Mouse (Mus musculus) liver, adult 2 months (tissue): ENCODE results near the gene Crocc2. TPM values are rescaled to one million over a fixed set of nuclear protein-coding genes. Genes with fewer than 3 reads are reported as not detected.

ENCODE experiments used
- DNase-seq: peaks from one replicate; pipeline ENCODE4 v3.0.0-alpha.2; 2011; ENCODE audit warnings: low read depth, low spot score; ENCODE audit errors: extremely low read depth
- H3K27ac ChIP-seq: fragments of 200-500 bp; replicated peaks from 2 replicates; pipeline ENCODE4 v1.5.1; 2012; ENCODE audit warnings: low read depth, mild to moderate bottlenecking, control low read depth, inconsistent platforms, low read length; ENCODE audit not compliant: insufficient read depth
- H3K27me3 ChIP-seq: fragments of 200-500 bp; 2 replicates; pipeline ENCODE4 v1.6.1; 2012; ENCODE audit warnings: mild to moderate bottlenecking, moderate library complexity, low read length, inconsistent platforms; ENCODE audit not compliant: control insufficient read depth, insufficient read depth
- H3K36me3 ChIP-seq: fragments of 200-500 bp; 2 replicates; pipeline ENCODE4 v1.6.1; 2012; ENCODE audit warnings: low read length, inconsistent platforms; ENCODE audit not compliant: control insufficient read depth, insufficient read depth
- H3K4me1 ChIP-seq: fragments of 200-500 bp; 2 replicates; pipeline ENCODE4 v1.6.1; 2011; ENCODE audit warnings: low read length; ENCODE audit not compliant: control insufficient read depth, insufficient read depth
- H3K4me3 ChIP-seq: fragments of 200-500 bp; 2 replicates; pipeline ENCODE4 v1.5.1; 2011; ENCODE audit warnings: low read depth, mild to moderate bottlenecking, control low read depth, low read length, moderate library complexity; ENCODE audit not compliant: insufficient read depth
- H3K79me2 ChIP-seq: fragments of 200-500 bp; 2 replicates; pipeline ENCODE4 v1.6.1; 2012; ENCODE audit warnings: inconsistent platforms, mild to moderate bottlenecking, low read length, moderate library complexity; ENCODE audit not compliant: control insufficient read depth, insufficient read depth
- H3K9ac ChIP-seq: fragments of 200-500 bp; 2 replicates; pipeline ENCODE4 v1.6.1; 2012; ENCODE audit warnings: low read depth, mild to moderate bottlenecking, control low read depth, inconsistent platforms, low read length
- CTCF ChIP-seq: fragments of 200-500 bp; IDR thresholded peaks from 2 replicates; pipeline ENCODE4 v1.5.1; 2011; ENCODE audit warnings: low read depth, low read length, control low read depth
- POLR2A ChIP-seq: fragments of 200-500 bp; IDR thresholded peaks from 2 replicates; pipeline ENCODE4 v1.6.1; 2011; ENCODE audit warnings: low read length, control low read depth; ENCODE audit not compliant: insufficient read depth; ENCODE audit errors: extremely low read depth
- WGBS: fragments of 180-500 bp; shearing (Covaris S2); methylation state at CpG from one replicate; pipeline ENCODE4 v1.1.7; 2018; 5-methylcytosine and 5-hydroxymethylcytosine counted together
- polyA plus RNA-seq: library from polyadenylated mRNA; depleted of rRNA; stranded (reverse); fragments of >200 nt; gene quantifications from 2 replicates; pipeline ENCODE4 v1.2.3, GENCODE M21; 2012; rRNA removed
- total RNA-seq: library from RNA; depleted of rRNA; stranded (reverse); fragments of >200 nt; gene quantifications from 2 replicates; pipeline ENCODE4 v1.2.3, GENCODE M21; 2014; rRNA removed

The Crocc2 gene
- total and polyA plus RNA-seq, 2 experiments: not detected

DNA sequence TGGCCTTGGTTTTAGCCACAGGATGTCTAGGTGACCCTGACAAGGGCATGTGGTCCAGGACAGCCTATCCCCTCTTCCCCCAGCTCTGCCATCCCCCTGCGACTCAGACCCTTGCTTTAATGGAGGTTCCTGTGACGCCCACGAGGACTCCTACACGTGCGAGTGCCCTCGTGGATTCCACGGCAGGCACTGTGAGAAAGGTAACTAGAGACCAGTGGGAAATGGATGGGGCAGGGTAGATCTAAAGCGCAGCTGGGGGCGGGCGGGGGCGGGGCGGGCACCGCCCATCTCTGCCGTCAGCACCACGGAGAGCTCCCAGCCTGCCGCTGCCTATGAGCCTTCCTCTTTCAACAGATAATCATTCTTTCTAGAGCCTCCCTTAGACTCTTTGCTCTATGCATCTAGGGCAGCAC is 103.9 kb downstream of the Crocc2 start:
- Histone ChIP-seq H3K4me1 (no peaks in the 10 kb centered on the region), H3K36me3 (no peaks in the 10 kb centered on the region; the same call in 1 of the 2 replicates), H3K4me3 (no peak overlapping the region), H3K9ac (no peak overlapping the region), H3K27ac (no peak overlapping the region), H3K79me2 (no peaks in the 10 kb centered on the region), H3K27me3 (no peaks in the 10 kb centered on the region)
- no peak for DNase-seq
- TF ChIP-seq CTCF (no peak), POLR2A (no peak)
- WGBS: 26% methylated on average over 16 of the region's 16 CpGs

DNA sequence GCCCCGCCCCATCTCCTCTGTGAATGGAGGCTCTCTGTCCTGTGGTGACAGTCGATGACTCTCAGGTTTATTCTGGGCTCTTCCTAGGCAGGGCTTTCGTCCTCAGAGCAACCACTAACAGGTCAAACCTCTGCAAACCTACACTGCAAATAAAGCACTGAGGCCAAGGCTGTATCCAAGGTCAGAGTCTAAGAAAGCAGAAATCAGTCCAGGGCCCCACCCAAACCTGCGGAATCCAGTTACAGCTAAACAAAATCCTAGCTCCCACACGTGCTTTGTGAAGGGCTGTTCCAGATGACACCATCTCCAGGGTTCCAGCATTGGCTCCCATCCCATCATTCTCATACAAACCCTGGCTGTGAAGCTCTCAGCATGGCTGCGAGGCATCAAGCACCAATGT is 107.0 kb downstream of the Crocc2 start:
- no peak overlapping the region for H3K9ac ChIP-seq
- H3K79me2 ChIP-seq: no peaks in the 10 kb centered on the region
- no peak overlapping the region for H3K27ac ChIP-seq
- H3K4me3 ChIP-seq: no peak overlapping the region
- WGBS: 72% methylated on average over 6 of the region's 6 CpGs
- no peaks in the 10 kb centered on the region for H3K27me3 ChIP-seq
- TF ChIP-seq CTCF (no peak), POLR2A (no peak)
- no peak for DNase-seq
- no peaks in the 10 kb centered on the region for H3K4me1 ChIP-seq
- no peaks in the 10 kb centered on the region for H3K36me3 ChIP-seq

DNA sequence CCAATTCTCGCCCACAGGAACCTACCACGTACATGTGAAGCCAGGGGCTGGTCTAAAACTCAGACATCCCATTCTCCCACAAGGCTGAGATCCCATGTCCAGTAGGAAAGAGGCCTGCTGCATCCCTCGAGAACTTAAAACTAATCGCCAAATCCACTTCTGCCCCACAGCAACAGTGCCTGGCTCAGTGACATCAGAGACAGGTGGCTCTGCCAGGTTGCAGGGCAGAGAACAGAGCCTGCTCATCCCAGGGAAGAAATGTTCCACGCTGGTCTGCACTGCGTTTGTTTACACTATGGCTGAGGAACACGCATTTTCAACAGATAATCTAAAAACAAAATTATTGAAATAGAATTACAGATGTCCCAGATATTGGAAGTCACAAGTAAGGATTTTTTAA is 108.5 kb downstream of the Crocc2 start:
- Histone ChIP-seq H3K79me2 (no peaks in the 10 kb centered on the region), H3K9ac (no peak overlapping the region), H3K4me3 (no peak overlapping the region), H3K27me3 (no peaks in the 10 kb centered on the region), H3K36me3 (no peaks in the 10 kb centered on the region), H3K4me1 (no peaks in the 10 kb centered on the region), H3K27ac (no peak overlapping the region)
- WGBS: 79% methylated on average over 7 of the region's 7 CpGs
- DNase-seq: no peak
- TF ChIP-seq CTCF (no peak), POLR2A (no peak)

Other genes starting within 250 kb of the Crocc2 start
- gene Capn10, start 234.3 kb upstream of the Crocc2 start, total RNA-seq: 21.9 and 28.0 TPM in 2 replicates
- gene Capn10, start 234.3 kb upstream of the Crocc2 start, polyA plus RNA-seq: 33.7 and 40.5 TPM in 2 replicates
- 0.18 and 0.47 TPM in 2 replicates for gene Gpr35, start 217.9 kb upstream of the Crocc2 start, total RNA-seq
- gene Gpr35, start 217.9 kb upstream of the Crocc2 start, polyA plus RNA-seq: 0.20 and 0.53 TPM in 2 replicates
- gene Aqp12, start 162.4 kb upstream of the Crocc2 start, total RNA-seq: 0.20 and 0.37 TPM in 2 replicates
- not detected in 2 replicates for gene Aqp12, start 162.4 kb upstream of the Crocc2 start, polyA plus RNA-seq
- gene Kif1a, start 66.8 kb upstream of the Crocc2 start, total RNA-seq: 0.09 and 0.54 TPM in 2 replicates
- 0.09 and 0.11 TPM in 2 replicates for gene Kif1a, start 66.8 kb upstream of the Crocc2 start, polyA plus RNA-seq
- gene Agxt, start 33.5 kb upstream of the Crocc2 start, total RNA-seq: 394 and 587 TPM in 2 replicates
- gene Agxt, start 33.5 kb upstream of the Crocc2 start, polyA plus RNA-seq: 374 and 553 TPM in 2 replicates
- gene 2310007B03Rik, start 7.8 kb upstream of the Crocc2 start, total RNA-seq: 0.07 TPM in 1 of 2 replicates, not detected in the other
- 0.20 and 0.29 TPM in 2 replicates for gene 2310007B03Rik, start 7.8 kb upstream of the Crocc2 start, polyA plus RNA-seq
- 5.2 and 5.3 TPM in 2 replicates for gene Sned1, start 67.1 kb downstream of the Crocc2 start, total RNA-seq
- gene Sned1, start 67.1 kb downstream of the Crocc2 start, polyA plus RNA-seq: 6.4 and 8.4 TPM in 2 replicates
- 24.6 and 27.4 TPM in 2 replicates for gene Mterf4, start 137.2 kb downstream of the Crocc2 start, total RNA-seq
- 11.0 and 12.1 TPM in 2 replicates for gene Mterf4, start 137.2 kb downstream of the Crocc2 start, polyA plus RNA-seq
- 2.8 and 3.0 TPM in 2 replicates for gene Ppp1r7, start 174.1 kb downstream of the Crocc2 start, total RNA-seq
- 2.0 and 2.1 TPM in 2 replicates for gene Ppp1r7, start 174.1 kb downstream of the Crocc2 start, polyA plus RNA-seq
- gene Pask, start 174.8 kb downstream of the Crocc2 start, total RNA-seq: 0.18 and 0.47 TPM in 2 replicates
- gene Pask, start 174.8 kb downstream of the Crocc2 start, polyA plus RNA-seq: 0.36 and 1.0 TPM in 2 replicates
- gene Ano7, start 205.2 kb downstream of the Crocc2 start, total RNA-seq: not detected in 2 replicates
- gene Ano7, start 205.2 kb downstream of the Crocc2 start, polyA plus RNA-seq: 0.02 and 0.10 TPM in 2 replicates